Mouse (Mus musculus) naive thymus-derived CD4-positive, alpha-beta T cell, adult 2 months (primary cell): ENCODE measurements around the gene Susd6.
"Not testable (repeated sequence)": the region's sequence is repeated elsewhere in the genome, so short reads cannot be mapped to it uniquely, and the experiment has no call there.

Experiments used
- DNase-seq: peaks from one replicate; pipeline ENCODE4 v3.0.0-alpha.2; 2011; ENCODE audit warnings: low read depth

The Susd6 gene

GRCm38 (mm10) chr12:80785597-80785996 is 4.7 kb upstream of the Susd6 start:
- no peak for DNase-seq

- DNase-seq, result no peak
These were observed 3.7 kb upstream of the Susd6 start for GRCm38 (mm10) chr12:80786591-80786990.

GRCm38 (mm10) chr12:80787604-80788003 is 2.7 kb upstream of the Susd6 start:
- DNase-seq, result no peak

GRCm38 (mm10) chr12:80788188-80788587 is 2.1 kb upstream of the Susd6 start:
- no peak for DNase-seq

DNA sequence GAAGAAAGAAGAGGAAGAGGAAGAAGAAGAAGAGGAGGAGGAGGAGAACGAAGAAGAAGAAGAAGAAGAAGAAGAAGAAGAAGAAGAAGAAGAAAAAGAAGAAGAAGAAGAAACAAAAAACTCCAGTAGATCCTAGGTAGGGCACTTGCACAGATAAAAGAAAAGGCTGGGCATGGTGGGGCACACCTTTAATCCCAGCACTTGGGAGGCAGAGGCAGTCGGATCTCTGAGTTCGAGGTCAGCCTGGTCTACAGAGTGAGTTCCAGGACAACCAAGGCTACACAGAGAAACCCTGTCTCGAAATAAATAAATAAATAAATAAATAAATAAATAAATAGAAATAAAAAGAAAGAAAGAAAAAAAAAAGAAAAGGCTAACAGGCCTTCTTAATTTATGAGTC is 1.0 kb upstream of the Susd6 start:
- DNase-seq, result not testable (repeated sequence)

GRCm38 (mm10) chr12:80790700-80791570 is 625 bp downstream of the Susd6 start:
- DNase-seq, result peak; percentile 87

GRCm38 (mm10) chr12:80791571-80792444 is 1.5 kb downstream of the Susd6 start:
- peak; percentile 53 for DNase-seq

GRCm38 (mm10) chr12:80792867-80793266 is 2.6 kb downstream of the Susd6 start:
- peak; percentile 89 for DNase-seq

DNA sequence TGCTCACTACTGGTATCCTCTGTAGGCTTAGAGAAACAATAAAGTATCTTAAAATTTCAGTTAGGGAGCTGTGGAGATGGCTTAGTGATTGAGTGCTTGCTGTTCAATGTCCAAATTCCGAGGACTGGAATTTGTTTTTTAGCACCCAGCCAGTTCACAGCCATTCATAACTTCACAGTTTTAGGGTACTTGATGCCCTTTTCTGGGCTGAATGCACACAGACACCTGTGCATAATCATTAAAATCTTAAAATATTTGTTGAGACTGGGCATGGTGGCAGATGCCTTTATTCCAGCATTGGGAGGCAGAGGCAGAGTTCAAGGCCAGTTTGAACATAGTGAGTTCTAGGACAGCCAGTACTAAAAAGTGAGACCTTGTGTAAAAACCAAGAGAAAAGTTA is 3.2 kb downstream of the Susd6 start:
- DNase-seq, result no peak

DNA sequence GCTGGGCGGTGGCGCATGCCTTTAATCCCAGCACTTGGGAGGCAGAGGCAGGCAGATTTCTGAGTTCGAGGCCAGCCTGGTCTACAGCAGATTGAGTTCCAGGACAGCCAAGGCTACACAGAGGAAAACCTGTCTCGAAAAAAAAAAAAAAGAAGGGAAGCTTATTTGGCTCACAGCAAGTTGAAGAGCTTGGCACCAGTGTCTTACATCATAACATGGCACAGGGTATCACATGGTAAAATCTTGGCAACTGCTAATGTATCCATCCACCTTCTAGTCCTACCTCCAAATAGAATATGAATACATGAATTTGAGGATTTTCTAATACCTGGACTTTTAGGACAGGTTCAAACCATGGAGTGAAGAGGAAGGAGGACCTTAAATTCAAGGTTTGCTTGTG is 4.2 kb downstream of the Susd6 start:
- DNase-seq, result no peak

DNA sequence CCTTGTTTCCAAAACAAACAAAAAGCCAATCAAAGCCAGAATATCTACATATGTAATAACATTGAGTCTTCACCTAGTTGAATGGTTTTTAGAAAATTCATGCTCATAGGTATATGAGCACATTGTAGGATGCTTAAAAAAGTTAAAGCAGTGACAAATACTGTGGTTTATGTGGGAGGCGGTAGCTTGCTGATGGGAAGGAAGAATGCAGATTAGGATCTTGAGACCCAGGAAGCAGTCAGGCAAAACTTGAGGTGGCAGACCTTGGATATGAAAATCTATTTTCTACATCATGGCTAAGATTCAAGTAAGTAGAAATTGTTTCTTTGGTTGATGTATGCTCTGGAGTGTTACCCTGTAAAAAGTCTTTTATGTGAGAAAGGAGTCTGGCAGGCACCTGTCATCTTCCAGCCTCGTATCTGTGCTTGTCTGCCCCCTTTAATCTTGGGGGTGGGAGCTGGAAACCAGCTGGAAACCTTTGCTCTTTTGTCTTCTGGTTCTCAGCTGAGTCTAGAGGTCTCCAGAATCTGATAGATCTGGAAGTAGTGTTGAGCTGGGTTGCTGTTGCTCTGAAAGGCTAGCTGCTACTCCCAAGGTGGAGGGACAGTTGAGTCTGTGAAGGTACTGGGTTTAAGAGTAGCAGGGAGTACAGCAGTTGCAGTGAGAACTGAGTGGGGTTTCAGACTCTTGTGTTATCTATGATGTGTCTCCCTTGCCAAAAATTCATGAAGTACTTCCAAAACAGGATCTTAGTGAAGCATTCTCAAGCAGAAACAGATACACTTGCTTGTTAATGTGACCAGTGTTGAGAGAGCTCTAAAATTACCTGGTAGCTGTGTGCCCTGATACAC is 4.8 kb downstream of the Susd6 start:
- DNase-seq, result peak; percentile 67

DNA sequence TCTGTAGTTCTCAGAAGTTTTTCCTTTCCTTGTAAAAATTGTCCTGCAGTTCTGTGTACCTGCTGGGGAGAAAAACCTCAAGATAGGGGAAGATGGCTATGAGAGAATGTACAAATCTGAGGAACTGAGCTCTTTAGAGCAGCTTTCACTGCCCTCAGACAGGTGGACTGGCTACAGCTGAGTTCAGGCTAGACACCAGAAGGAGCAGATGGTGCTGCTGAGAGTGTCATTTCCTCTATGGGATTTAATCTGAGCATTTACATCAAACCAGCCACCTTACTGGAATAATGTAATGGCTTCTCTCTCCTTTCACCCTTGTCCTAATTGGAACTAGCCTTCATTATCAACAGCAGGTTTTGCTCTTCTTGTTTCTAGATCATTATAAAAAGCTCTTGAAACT is 8.0 kb downstream of the Susd6 start:
- DNase-seq, result no peak

- DNase-seq, result no peak
These were observed 9.8 kb downstream of the Susd6 start for GRCm38 (mm10) chr12:80800156-80800555.

GRCm38 (mm10) chr12:80801443-80801842 is 11.1 kb downstream of the Susd6 start:
- peak; percentile 46 for DNase-seq

- DNase-seq, result no peak
These were observed 13.6 kb downstream of the Susd6 start for GRCm38 (mm10) chr12:80803924-80804323.

DNA sequence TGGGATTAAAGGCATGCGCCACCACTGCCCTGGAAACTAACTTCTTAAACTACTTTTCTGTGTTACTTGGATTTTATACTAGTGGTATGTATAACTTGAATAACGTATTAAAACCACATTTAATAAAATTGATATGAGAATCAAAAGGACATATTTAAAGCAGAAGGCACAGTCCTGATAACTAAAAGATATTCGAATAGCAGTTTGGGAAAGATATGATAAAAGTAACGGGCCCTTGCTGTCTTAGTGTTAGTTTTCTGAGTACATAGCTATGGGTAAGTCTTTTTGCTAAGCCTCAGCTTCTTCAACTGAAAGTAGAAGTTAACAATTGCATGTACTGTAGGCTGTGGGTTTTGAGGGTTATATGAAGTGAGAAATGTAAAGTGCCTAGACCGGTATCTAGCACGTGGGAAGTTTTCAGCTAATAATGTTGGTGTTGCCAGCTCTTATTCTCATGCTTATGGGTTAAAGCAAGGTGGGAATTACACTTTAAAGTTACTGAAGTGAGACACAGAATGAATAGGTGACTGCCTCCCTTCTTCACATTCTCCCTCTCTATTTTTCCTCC is 14.6 kb downstream of the Susd6 start:
- DNase-seq, result no peak

- DNase-seq, result no peak
These were observed 17.3 kb downstream of the Susd6 start for GRCm38 (mm10) chr12:80807451-80808085.

DNA sequence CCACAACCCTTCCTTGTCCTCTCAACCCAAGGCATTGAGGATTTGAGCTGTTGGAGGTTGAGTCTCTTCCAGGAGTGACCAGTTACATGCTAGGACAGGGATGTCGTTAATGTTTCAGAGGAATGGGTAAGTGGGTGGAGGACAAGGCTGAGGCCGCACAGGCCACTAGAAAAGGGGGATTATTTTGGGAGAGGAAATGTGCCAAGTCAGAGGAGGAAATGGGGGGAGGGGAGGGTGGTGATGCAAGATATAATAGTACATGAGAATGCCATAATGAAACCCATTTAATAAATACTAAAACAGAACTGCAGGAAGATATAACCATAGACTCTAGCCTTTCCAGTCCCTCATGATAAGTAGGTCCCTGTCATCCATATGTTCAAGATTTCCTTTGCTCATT is 19.7 kb downstream of the Susd6 start:
- DNase-seq, result no peak

GRCm38 (mm10) chr12:80811646-80812509 is 21.6 kb downstream of the Susd6 start:
- DNase-seq, result no peak

- DNase-seq, result no peak
These were observed 22.2 kb downstream of the Susd6 start for GRCm38 (mm10) chr12:80812510-80812820.
